Mouse (Mus musculus) ES-E14 (cell line): ENCODE results near the gene Lrp6. TPM values are rescaled to one million over a fixed set of nuclear protein-coding genes. Genes with fewer than 3 reads are reported as not detected.

Experiments
- DNase-seq: peaks from one replicate; pipeline ENCODE4 v3.0.0-alpha.2; 2013; ENCODE audit warnings: low read depth, low spot score
- H3K27ac ChIP-seq: 2 replicates; pipeline ENCODE4 v1.5.1; 2012; ENCODE audit warnings: low read depth, mild to moderate bottlenecking, low read length, moderate library complexity, mixed read lengths; ENCODE audit not compliant: poor library complexity, insufficient read depth, severe bottlenecking
- H3K36me3 ChIP-seq: 2 replicates; pipeline ENCODE4 v1.6.1; 2012; ENCODE audit warnings: mild to moderate bottlenecking, low read length, moderate library complexity, mixed read lengths; ENCODE audit not compliant: control insufficient read depth, poor library complexity, insufficient read depth, severe bottlenecking
- H3K4me1 ChIP-seq, 2 experiments: fragments of 150-350 bp in 1 of 2; sonication (generic) in 1 of 2; 2 replicates each; pipeline ENCODE4 v1.6.1; 2012; ENCODE audit warnings: low read length in 2 of 2, mild to moderate bottlenecking in 1 of 2, mixed read lengths in 1 of 2; ENCODE audit not compliant: control insufficient read depth in 2 of 2, insufficient read depth in 2 of 2, poor library complexity in 1 of 2
- H3K4me3 ChIP-seq, 2 experiments: fragments of 150-350 bp in 1 of 2; sonication (generic) in 1 of 2; 2 replicates each; pipeline ENCODE4 v1.5.1; 2012; ENCODE audit warnings: low read length in 2 of 2, low read depth in 1 of 2, mild to moderate bottlenecking in 1 of 2, mixed read lengths in 1 of 2; ENCODE audit not compliant: insufficient read depth in 1 of 2, poor library complexity in 1 of 2, severe bottlenecking in 1 of 2
- H3K9ac ChIP-seq: 2 replicates; pipeline ENCODE4 v1.6.1; 2012; ENCODE audit warnings: low read depth, mild to moderate bottlenecking, low read length, mixed read lengths; ENCODE audit not compliant: poor library complexity, insufficient read depth, severe bottlenecking
- H3K9me3 ChIP-seq: fragments of 150-350 bp; sonication (generic); 2 replicates; pipeline ENCODE4 v1.6.1; 2012; ENCODE audit warnings: low read depth, mild to moderate bottlenecking, low read length; ENCODE audit not compliant: control insufficient read depth, insufficient read depth
- CHD2 ChIP-seq: IDR thresholded peaks from 2 replicates; pipeline ENCODE4 v1.6.1; 2014; ENCODE audit warnings: mild to moderate bottlenecking, low read depth, low read length, inconsistent platforms
- HCFC1 ChIP-seq: IDR thresholded peaks from 2 replicates; pipeline ENCODE4 v1.6.1; 2012; ENCODE audit warnings: low read length, inconsistent platforms, borderline replicate concordance; ENCODE audit not compliant: insufficient read depth
- MAFK ChIP-seq: IDR thresholded peaks from 2 replicates; pipeline ENCODE4 v1.6.1; 2014; ENCODE audit warnings: mild to moderate bottlenecking, low read depth, low read length, inconsistent platforms; ENCODE audit not compliant: insufficient read depth
- ZC3H11A ChIP-seq: IDR thresholded peaks from 2 replicates; pipeline ENCODE4 v1.6.1; 2012; ENCODE audit warnings: low read depth, mild to moderate bottlenecking, inconsistent platforms, low read length, borderline replicate concordance
- ZNF384 ChIP-seq: IDR thresholded peaks from 2 replicates; pipeline ENCODE4 v1.6.1; 2012; ENCODE audit warnings: low read depth, low read length, inconsistent platforms
- in situ Hi-C, 2 experiments: fragments of 600-800 bp; cut with MboI; formaldehyde crosslinking; loops; one replicate each; pipeline ENCODE4 v1.15.1; 2025; ENCODE audit warnings: low sequenced_read_pairs in 2 of 2, inconsistent platforms in 1 of 2; ENCODE audit not compliant: unreplicated experiment in 2 of 2
- total RNA-seq: library from RNA; depleted of rRNA; stranded (reverse); fragments of 300-350 nt; gene quantifications from 2 replicates; pipeline ENCODE4 v1.2.3, GENCODE M21; 2012

Lrp6 gene
- total RNA-seq, 1 experiment = 46.8 TPM

DNA sequence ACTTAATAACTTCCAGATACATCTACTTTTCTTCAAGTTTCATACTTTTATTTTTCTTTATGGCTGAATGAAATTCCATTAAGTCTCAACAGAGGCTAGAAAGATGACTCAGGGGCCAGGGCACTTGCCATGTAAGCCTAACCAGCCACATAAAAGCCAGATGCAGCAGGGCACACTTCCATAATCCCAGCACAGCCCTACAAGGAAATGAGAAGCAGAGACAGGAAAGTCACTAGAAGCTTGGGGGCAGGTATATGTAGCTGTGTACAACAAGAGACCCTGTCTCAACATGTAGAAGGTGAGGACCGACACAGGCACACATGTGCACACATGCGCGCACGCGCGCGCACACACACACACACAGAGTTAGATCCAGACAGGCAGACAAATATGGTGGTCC, 38.4 kb downstream of the Lrp6 start:
- Histone ChIP-seq H3K9ac (no peak overlapping the region), H3K9me3 (no peaks in the 10 kb centered on the region), H3K4me3 (no peak overlapping the region), H3K36me3 (no peaks in the 10 kb centered on the region), H3K27ac (no peak overlapping the region), H3K4me1 (peaks cover 0 to 5% of the 10 kb centered on the region in 2 experiments; a peak in 1 of 4 replicates)
- no peak for DNase-seq
- TF ChIP-seq HCFC1 (no peak), ZNF384 (no peak), ZC3H11A (no peak), CHD2 (no peak), MAFK (no peak)
- in situ Hi-C loops = no loop called here

GRCm38 (mm10) chr6:134527596-134528128, 39.1 kb downstream of the Lrp6 start:
- Histone ChIP-seq H3K9me3 (no peaks in the 10 kb centered on the region), H3K4me1 (peaks cover 0 to 5% of the 10 kb centered on the region in 2 experiments; a peak in 2 of 4 replicates), H3K9ac (no peak overlapping the region), H3K36me3 (no peaks in the 10 kb centered on the region), H3K27ac (no peak overlapping the region), H3K4me3 (no peak overlapping the region)
- in situ Hi-C loops = no loop called here
- DNase-seq = no peak
- no peak for TF ChIP-seq CHD2
- no peak for TF ChIP-seq MAFK
- no peak for TF ChIP-seq HCFC1
- TF ChIP-seq ZC3H11A = no peak
- TF ChIP-seq ZNF384 = no peak

- TF ChIP-seq HCFC1 = no peak
- TF ChIP-seq MAFK = no peak
- TF ChIP-seq ZNF384 = no peak
- no peak for TF ChIP-seq CHD2
- TF ChIP-seq ZC3H11A = no peak
- no peaks in the 10 kb centered on the region for H3K9me3 ChIP-seq
- no peak overlapping the region for H3K4me3 ChIP-seq
- H3K9ac ChIP-seq = no peak overlapping the region
- no peak overlapping the region for H3K27ac ChIP-seq
- H3K36me3 ChIP-seq = no peaks in the 10 kb centered on the region
- in situ Hi-C loops = no loop called here
- no peak for DNase-seq
- H3K4me1 ChIP-seq = peaks cover 0 to 5% of the 10 kb centered on the region in 2 experiments; a peak in 2 of 4 replicates
Observed at GRCm38 (mm10) chr6:134526821-134527595, 39.8 kb downstream of the Lrp6 start.

GRCm38 (mm10) chr6:134526275-134526674, 40.5 kb downstream of the Lrp6 start:
- Histone ChIP-seq H3K9me3 (no peaks in the 10 kb centered on the region), H3K9ac (no peak overlapping the region), H3K36me3 (no peaks in the 10 kb centered on the region), H3K27ac (no peak overlapping the region), H3K4me3 (no peak overlapping the region), H3K4me1 (peaks cover 0 to 5% of the 10 kb centered on the region in 2 experiments; a peak in 2 of 4 replicates)
- in situ Hi-C loops = no loop called here
- no peak for DNase-seq
- TF ChIP-seq MAFK = no peak
- no peak for TF ChIP-seq HCFC1
- no peak for TF ChIP-seq ZNF384
- no peak for TF ChIP-seq CHD2
- no peak for TF ChIP-seq ZC3H11A
